Mouse (Mus musculus) erythroblast, embryonic 14.5 days (primary cell): ENCODE measurements around the gene Magt1.

Experiments used
- GATA1 ChIP-seq: IDR thresholded peaks from 2 replicates; pipeline ENCODE4 v1.6.1; 2012; ENCODE audit warnings: low read length, inconsistent platforms, mixed read lengths
- TAL1 ChIP-seq: IDR thresholded peaks from 3 replicates; pipeline ENCODE4 v1.6.1; 2012; ENCODE audit warnings: low read length, inconsistent platforms, mixed read lengths

GRCm38 (mm10) chrX:105929478-105930038 is 82.1 kb downstream of the Magt1 start:
- TF ChIP-seq GATA1 (no peak), TAL1 (no peak)
